Mouse (Mus musculus): ENCODE data around the gene Pgls. TPM values are rescaled to one million over a fixed set of nuclear protein-coding genes. Genes with fewer than 3 reads are reported as not detected.

Pgls gene
- polyA plus RNA-seq, 1 experiment from 2014 or later: 239 TPM

GRCm38 (mm10) chr8:71572847-71573633 is 18.9 kb upstream of the Pgls start:
- DNase-seq (ENCODE audit: low spot score): peak; percentile 81
- H3K4me2 ChIP-seq (ENCODE audit: low read depth, low read length): peak overlapping the region; percentile 5; the same call in 1 of the 2 replicates

GRCm38 (mm10) chr8:71574426-71574825 is 17.6 kb upstream of the Pgls start:
- WGBS: 69% methylated on average over 7 of the region's 7 CpGs
- ATAC-seq (ENCODE audit: low read depth): no peak

More at GRCm38 (mm10) chr8:71572847-71573633, 18.9 kb upstream of the Pgls start:
- no peak overlapping the region for H3K4me3 ChIP-seq (ENCODE audit: low read depth, low read length)
- ATAC-seq (ENCODE audit: low read depth): no peak
- peaks cover 19% of the 10 kb centered on the region; the same call in 1 of the 2 replicates for H3K4me1 ChIP-seq (ENCODE audit: control insufficient read depth, insufficient read depth, low read length)
- H3K27ac ChIP-seq (replicated peaks; ENCODE audit: low read depth, low read length): no peak overlapping the region; the same call in 1 of the 2 replicates
- H3K9ac ChIP-seq (ENCODE audit: low read depth, low read length): 0 out of 2 replicates have a peak overlapping the region, but pooled peaks have one; percentile 28
- H3K36me3 ChIP-seq (ENCODE audit: control insufficient read depth, insufficient read depth, low read length): no peaks in the 10 kb centered on the region
- H3K27me3 ChIP-seq (replicated peaks; ENCODE audit: control insufficient read depth, insufficient read depth, low read length): no peaks in the 10 kb centered on the region
- no peaks in the 10 kb centered on the region for H3K9me3 ChIP-seq (ENCODE audit: control insufficient read depth, low read length)
- WGBS: 74% methylated on average over 8 of the region's 9 CpGs

GRCm38 (mm10) chr8:71575020-71575419 is 17.0 kb upstream of the Pgls start:
- H3K27me3 ChIP-seq (replicated peaks; ENCODE audit: control insufficient read depth, insufficient read depth, low read length): no peaks in the 10 kb centered on the region
- H3K27ac ChIP-seq (replicated peaks; ENCODE audit: low read depth, low read length): no peak overlapping the region
- 46% methylated on average over 1 of the region's 1 CpGs for WGBS
- H3K4me1 ChIP-seq (ENCODE audit: control insufficient read depth, insufficient read depth, low read length): peaks cover 12% of the 10 kb centered on the region; the same call in 1 of the 2 replicates
- H3K4me3 ChIP-seq (ENCODE audit: low read depth, low read length): no peak overlapping the region
- no peak overlapping the region for H3K4me2 ChIP-seq (ENCODE audit: low read depth, low read length)
- H3K9me3 ChIP-seq (ENCODE audit: control insufficient read depth, low read length): no peaks in the 10 kb centered on the region
- H3K9ac ChIP-seq (ENCODE audit: low read depth, low read length): no peak overlapping the region
- no peak for ATAC-seq (ENCODE audit: low read depth)
- no peaks in the 10 kb centered on the region for H3K36me3 ChIP-seq (ENCODE audit: control insufficient read depth, insufficient read depth, low read length)
- DNase-seq (ENCODE audit: low spot score): no peak

More at GRCm38 (mm10) chr8:71574426-71574825, 17.6 kb upstream of the Pgls start:
- Histone ChIP-seq H3K36me3 (ENCODE audit: control insufficient read depth, insufficient read depth, low read length) (no peaks in the 10 kb centered on the region), H3K4me3 (ENCODE audit: low read depth, low read length) (no peak overlapping the region), H3K27me3 (replicated peaks; ENCODE audit: control insufficient read depth, insufficient read depth, low read length) (no peaks in the 10 kb centered on the region), H3K27ac (replicated peaks; ENCODE audit: low read depth, low read length) (no peak overlapping the region), H3K4me1 (ENCODE audit: control insufficient read depth, insufficient read depth, low read length) (peaks cover 12% of the 10 kb centered on the region; the same call in 1 of the 2 replicates), H3K9ac (ENCODE audit: low read depth, low read length) (no peak overlapping the region), H3K9me3 (ENCODE audit: control insufficient read depth, low read length) (no peaks in the 10 kb centered on the region), H3K4me2 (ENCODE audit: low read depth, low read length) (no peak overlapping the region)
- no peak for DNase-seq (ENCODE audit: low spot score)

GRCm38 (mm10) chr8:71577856-71578387 is 14.1 kb upstream of the Pgls start:
- H3K4me2 ChIP-seq (ENCODE audit: low read depth, low read length): no peak overlapping the region
- DNase-seq (ENCODE audit: low spot score) (no peak), ATAC-seq (ENCODE audit: low read depth) (no peak)
- no peak overlapping the region for H3K9ac ChIP-seq (ENCODE audit: low read depth, low read length)
- no peaks in the 10 kb centered on the region for H3K27me3 ChIP-seq (replicated peaks; ENCODE audit: control insufficient read depth, insufficient read depth, low read length)
- no peaks in the 10 kb centered on the region for H3K36me3 ChIP-seq (ENCODE audit: control insufficient read depth, insufficient read depth, low read length)
- H3K27ac ChIP-seq (replicated peaks; ENCODE audit: low read depth, low read length): no peak overlapping the region
- H3K4me3 ChIP-seq (ENCODE audit: low read depth, low read length): no peak overlapping the region
- WGBS: 59% methylated on average over 4 of the region's 4 CpGs
- no peaks in the 10 kb centered on the region for H3K9me3 ChIP-seq (ENCODE audit: control insufficient read depth, low read length)
- 0 out of 2 replicates have a peak, but pooled peaks cover under 1% of the 10 kb centered on the region for H3K4me1 ChIP-seq (ENCODE audit: control insufficient read depth, insufficient read depth, low read length)

- no peak overlapping the region for H3K9ac ChIP-seq (ENCODE audit: low read depth, low read length)
- ATAC-seq (ENCODE audit: low read depth) (no peak), DNase-seq (ENCODE audit: low spot score) (no peak)
- no peak overlapping the region for H3K4me3 ChIP-seq (ENCODE audit: low read depth, low read length)
- H3K36me3 ChIP-seq (ENCODE audit: control insufficient read depth, insufficient read depth, low read length): no peaks in the 10 kb centered on the region
- H3K9me3 ChIP-seq (ENCODE audit: control insufficient read depth, low read length): no peaks in the 10 kb centered on the region
- WGBS: 93% methylated on average over 1 of the region's 1 CpGs
- H3K27ac ChIP-seq (replicated peaks; ENCODE audit: low read depth, low read length): no peak overlapping the region
- H3K27me3 ChIP-seq (replicated peaks; ENCODE audit: control insufficient read depth, insufficient read depth, low read length): no peaks in the 10 kb centered on the region
- H3K4me2 ChIP-seq (ENCODE audit: low read depth, low read length): no peak overlapping the region
- no peaks in the 10 kb centered on the region for H3K4me1 ChIP-seq (ENCODE audit: control insufficient read depth, insufficient read depth, low read length)
Measured at GRCm38 (mm10) chr8:71579009-71579408, 13.0 kb upstream of the Pgls start.

GRCm38 (mm10) chr8:71579476-71579875 is 12.5 kb upstream of the Pgls start:
- 85% methylated on average over 13 of the region's 14 CpGs for WGBS

GRCm38 (mm10) chr8:71580201-71580600 is 11.8 kb upstream of the Pgls start:
- no peak overlapping the region for H3K27ac ChIP-seq (replicated peaks; ENCODE audit: low read depth, low read length)
- H3K4me3 ChIP-seq (ENCODE audit: low read depth, low read length): no peak overlapping the region
- no peak overlapping the region for H3K4me2 ChIP-seq (ENCODE audit: low read depth, low read length)
- no peak for ATAC-seq (ENCODE audit: low read depth)
- 41% methylated on average over 9 of the region's 9 CpGs for WGBS
- no peak overlapping the region for H3K9ac ChIP-seq (ENCODE audit: low read depth, low read length)
- peak; percentile 20 for DNase-seq (ENCODE audit: low spot score)
- H3K27me3 ChIP-seq (replicated peaks; ENCODE audit: control insufficient read depth, insufficient read depth, low read length): no peaks in the 10 kb centered on the region
- no peaks in the 10 kb centered on the region for H3K9me3 ChIP-seq (ENCODE audit: control insufficient read depth, low read length)
- H3K4me1 ChIP-seq (ENCODE audit: control insufficient read depth, insufficient read depth, low read length): no peaks in the 10 kb centered on the region
- H3K36me3 ChIP-seq (ENCODE audit: control insufficient read depth, insufficient read depth, low read length): peaks cover 12% of the 10 kb centered on the region; the same call in 1 of the 2 replicates

More at GRCm38 (mm10) chr8:71579476-71579875, 12.5 kb upstream of the Pgls start:
- Histone ChIP-seq H3K27me3 (replicated peaks; ENCODE audit: control insufficient read depth, insufficient read depth, low read length) (no peaks in the 10 kb centered on the region), H3K4me1 (ENCODE audit: control insufficient read depth, insufficient read depth, low read length) (no peaks in the 10 kb centered on the region), H3K27ac (replicated peaks; ENCODE audit: low read depth, low read length) (no peak overlapping the region), H3K36me3 (ENCODE audit: control insufficient read depth, insufficient read depth, low read length) (peaks cover 4% of the 10 kb centered on the region; the same call in 1 of the 2 replicates), H3K4me3 (ENCODE audit: low read depth, low read length) (no peak overlapping the region), H3K9me3 (ENCODE audit: control insufficient read depth, low read length) (no peaks in the 10 kb centered on the region), H3K4me2 (ENCODE audit: low read depth, low read length) (no peak overlapping the region), H3K9ac (ENCODE audit: low read depth, low read length) (no peak overlapping the region)
- DNase-seq (ENCODE audit: low spot score): no peak
- no peak for ATAC-seq (ENCODE audit: low read depth)

GRCm38 (mm10) chr8:71586891-71587290 is 5.1 kb upstream of the Pgls start:
- peaks cover 32% of the 10 kb centered on the region for H3K36me3 ChIP-seq (ENCODE audit: control insufficient read depth, insufficient read depth, low read length)
- 79% methylated on average over 2 of the region's 2 CpGs for WGBS
- no peak overlapping the region for H3K27ac ChIP-seq (replicated peaks; ENCODE audit: low read depth, low read length)
- ATAC-seq (ENCODE audit: low read depth) (no peak), DNase-seq (ENCODE audit: low spot score) (peak; percentile 22)
- H3K9ac ChIP-seq (ENCODE audit: low read depth, low read length): no peak overlapping the region
- H3K9me3 ChIP-seq (ENCODE audit: control insufficient read depth, low read length): no peaks in the 10 kb centered on the region
- H3K27me3 ChIP-seq (replicated peaks; ENCODE audit: control insufficient read depth, insufficient read depth, low read length): no peaks in the 10 kb centered on the region
- H3K4me2 ChIP-seq (ENCODE audit: low read depth, low read length): no peak overlapping the region
- peaks cover 4% of the 10 kb centered on the region for H3K4me1 ChIP-seq (ENCODE audit: control insufficient read depth, insufficient read depth, low read length)
- no peak overlapping the region for H3K4me3 ChIP-seq (ENCODE audit: low read depth, low read length)

Measured in embryonic facial prominence, embryonic 14.5 days (tissue).